Mouse (Mus musculus): ENCODE data around the gene Tnpo2. TPM values are rescaled to one million over a fixed set of nuclear protein-coding genes. Genes with fewer than 3 reads are reported as not detected.
A peak's percentile ranks its signal among the peaks of the same experiment; 100 is the strongest.

The Tnpo2 gene
- polyA plus RNA-seq, 1 experiment from 2014 or later = 22.9 TPM

- no peak overlapping the region for H3K4me3 ChIP-seq (ENCODE audit: low read depth, low read length)
- no peak overlapping the region for H3K9ac ChIP-seq (ENCODE audit: low read depth, low read length)
- no peak overlapping the region for H3K27ac ChIP-seq (replicated peaks; ENCODE audit: low read depth, low read length)
- H3K4me2 ChIP-seq (ENCODE audit: low read depth, low read length) = no peak overlapping the region
- no peaks in the 10 kb centered on the region for H3K9me3 ChIP-seq (ENCODE audit: control insufficient read depth, low read length)
- peaks cover 51% of the 10 kb centered on the region for H3K36me3 ChIP-seq (ENCODE audit: control insufficient read depth, insufficient read depth, low read length)
- no peaks in the 10 kb centered on the region for H3K27me3 ChIP-seq (replicated peaks; ENCODE audit: control insufficient read depth, insufficient read depth, low read length)
- no peak for ATAC-seq (ENCODE audit: low read depth)
- no peak for DNase-seq (ENCODE audit: low spot score)
- WGBS = 86% methylated on average over 4 of the region's 4 CpGs
- H3K4me1 ChIP-seq (ENCODE audit: control insufficient read depth, insufficient read depth, low read length) = peaks cover 22% of the 10 kb centered on the region
Observed at GRCm38 (mm10) chr8:85032622-85033311, 3.9 kb upstream of the Tnpo2 start.

- Histone ChIP-seq H3K9me3 (ENCODE audit: control insufficient read depth, low read length) (no peaks in the 10 kb centered on the region), H3K4me2 (ENCODE audit: low read depth, low read length) (no peak overlapping the region), H3K4me3 (ENCODE audit: low read depth, low read length) (no peak overlapping the region), H3K9ac (ENCODE audit: low read depth, low read length) (no peak overlapping the region), H3K27me3 (replicated peaks; ENCODE audit: control insufficient read depth, insufficient read depth, low read length) (no peaks in the 10 kb centered on the region), H3K36me3 (ENCODE audit: control insufficient read depth, insufficient read depth, low read length) (peaks cover 50% of the 10 kb centered on the region), H3K4me1 (ENCODE audit: control insufficient read depth, insufficient read depth, low read length) (peaks cover 18% of the 10 kb centered on the region), H3K27ac (replicated peaks; ENCODE audit: low read depth, low read length) (no peak overlapping the region)
- DNase-seq (ENCODE audit: low spot score) = no peak
- no peak for ATAC-seq (ENCODE audit: low read depth)
- 67% methylated on average over 1 of the region's 1 CpGs for WGBS
Observed at GRCm38 (mm10) chr8:85033867-85034266, 2.8 kb upstream of the Tnpo2 start.

DNA sequence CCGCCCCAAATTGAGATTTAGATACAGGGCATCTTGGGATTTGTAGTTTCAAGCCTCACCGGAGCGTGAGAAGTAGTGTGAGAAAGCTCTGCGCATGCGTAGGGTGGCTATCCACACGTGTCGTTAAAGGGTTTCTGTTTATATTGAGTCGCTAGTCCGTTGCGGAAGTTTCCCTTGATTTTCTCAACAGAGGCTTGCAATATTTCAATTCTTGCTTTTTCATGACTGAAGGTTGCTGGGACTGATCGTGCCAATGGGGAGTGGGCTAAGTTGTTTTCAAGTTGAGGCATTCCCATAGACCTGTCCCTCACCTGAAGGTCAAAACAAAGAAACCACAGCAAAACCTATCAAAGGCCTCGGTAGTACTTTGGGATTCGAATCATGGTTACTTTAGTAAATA, 2.0 kb upstream of the Tnpo2 start:
- no peak for ATAC-seq (ENCODE audit: low read depth)
- Histone ChIP-seq H3K4me1 (ENCODE audit: control insufficient read depth, insufficient read depth, low read length) (peaks cover 18% of the 10 kb centered on the region), H3K27me3 (replicated peaks; ENCODE audit: control insufficient read depth, insufficient read depth, low read length) (no peaks in the 10 kb centered on the region), H3K27ac (replicated peaks; ENCODE audit: low read depth, low read length) (0 out of 2 replicates have a peak overlapping the region, but pooled peaks have one; percentile 18), H3K36me3 (ENCODE audit: control insufficient read depth, insufficient read depth, low read length) (peaks cover 42% of the 10 kb centered on the region), H3K4me2 (ENCODE audit: low read depth, low read length) (peak overlapping the region; percentile 91), H3K9ac (ENCODE audit: low read depth, low read length) (peak overlapping the region; percentile 80; the same call in 1 of the 2 replicates), H3K9me3 (ENCODE audit: control insufficient read depth, low read length) (no peaks in the 10 kb centered on the region), H3K4me3 (ENCODE audit: low read depth, low read length) (peak overlapping the region; percentile 80)
- peak; percentile 94 for DNase-seq (ENCODE audit: low spot score)
- 7% methylated on average over 12 of the region's 13 CpGs for WGBS

DNA sequence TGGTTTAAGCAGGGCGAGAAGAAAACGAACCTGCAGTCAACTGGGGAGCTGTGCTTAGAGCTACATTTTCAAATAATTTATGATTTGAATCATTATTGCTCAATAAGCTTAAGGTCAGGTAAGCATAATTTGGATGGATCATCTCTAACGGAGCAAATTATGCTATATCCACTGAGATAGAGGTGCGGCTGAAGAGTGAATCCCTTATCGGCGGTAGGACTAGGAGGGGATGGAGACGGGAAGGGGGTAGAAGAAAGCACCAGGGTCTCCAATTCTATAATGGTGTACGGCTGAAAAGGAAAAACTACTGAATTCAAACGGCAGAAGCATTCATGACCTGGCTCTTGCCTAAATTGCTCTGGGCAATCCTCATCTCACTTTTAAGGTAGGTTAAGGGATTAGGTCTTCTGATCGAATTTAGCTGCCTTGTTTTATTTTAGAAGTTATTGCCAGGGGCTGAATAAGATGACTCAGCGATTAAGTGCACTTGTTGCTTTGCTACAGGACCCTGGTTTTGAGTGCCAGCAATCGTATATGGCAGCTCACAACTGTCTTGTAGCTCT, 1.5 kb upstream of the Tnpo2 start:
- H3K4me3 ChIP-seq (ENCODE audit: low read depth, low read length) = peak overlapping the region; percentile 80
- no peaks in the 10 kb centered on the region for H3K27me3 ChIP-seq (replicated peaks; ENCODE audit: control insufficient read depth, insufficient read depth, low read length)
- no peak for ATAC-seq (ENCODE audit: low read depth)
- WGBS = 3% methylated on average over 12 of the region's 12 CpGs
- H3K9me3 ChIP-seq (ENCODE audit: control insufficient read depth, low read length) = no peaks in the 10 kb centered on the region
- H3K4me1 ChIP-seq (ENCODE audit: control insufficient read depth, insufficient read depth, low read length) = peaks cover 18% of the 10 kb centered on the region
- peak overlapping the region; percentile 100 for H3K27ac ChIP-seq (replicated peaks; ENCODE audit: low read depth, low read length)
- no peak for DNase-seq (ENCODE audit: low spot score)
- peak overlapping the region; percentile 80 for H3K9ac ChIP-seq (ENCODE audit: low read depth, low read length)
- H3K4me2 ChIP-seq (ENCODE audit: low read depth, low read length) = peak overlapping the region; percentile 91
- peaks cover 42% of the 10 kb centered on the region for H3K36me3 ChIP-seq (ENCODE audit: control insufficient read depth, insufficient read depth, low read length)

DNA sequence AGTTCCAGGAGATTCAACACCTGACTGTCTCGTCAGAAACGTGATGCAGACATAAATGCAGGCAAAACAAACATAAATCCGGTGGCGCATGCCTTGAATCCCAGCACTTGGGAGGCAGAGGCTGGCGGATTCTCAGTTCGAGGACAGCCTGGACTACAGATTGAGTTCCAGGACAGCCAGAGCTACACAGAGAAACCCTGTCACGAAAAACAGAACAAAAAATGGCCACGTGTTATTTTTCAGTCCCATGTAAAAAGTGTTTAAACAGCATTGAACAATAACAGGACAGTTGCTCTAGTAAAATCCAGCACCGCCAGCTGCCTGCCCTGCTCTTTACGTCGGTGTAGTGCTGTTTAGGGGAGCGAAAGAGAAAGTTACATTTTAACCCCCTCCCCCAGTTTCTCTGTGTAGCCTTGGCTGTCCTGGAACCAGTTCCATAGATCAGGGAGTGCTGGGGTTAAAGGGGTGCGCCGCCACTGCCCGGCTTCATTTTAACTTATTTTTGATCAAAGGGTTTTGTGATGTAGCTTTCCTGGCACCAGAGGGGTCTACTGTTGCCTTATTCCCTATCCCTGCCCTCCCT, 896 bp upstream of the Tnpo2 start:
- DNase-seq (ENCODE audit: low spot score) = peak; percentile 51
- peak overlapping the region; percentile 80 for H3K9ac ChIP-seq (ENCODE audit: low read depth, low read length)
- peak overlapping the region; percentile 91 for H3K4me2 ChIP-seq (ENCODE audit: low read depth, low read length)
- peak overlapping the region; percentile 80 for H3K4me3 ChIP-seq (ENCODE audit: low read depth, low read length)
- H3K36me3 ChIP-seq (ENCODE audit: control insufficient read depth, insufficient read depth, low read length) = peaks cover 42% of the 10 kb centered on the region
- no peaks in the 10 kb centered on the region for H3K27me3 ChIP-seq (replicated peaks; ENCODE audit: control insufficient read depth, insufficient read depth, low read length)
- under 1% methylated on average over 15 of the region's 15 CpGs for WGBS
- ATAC-seq (ENCODE audit: low read depth) = peak; percentile 2; the same call in 1 of the 2 replicates
- no peaks in the 10 kb centered on the region for H3K9me3 ChIP-seq (ENCODE audit: control insufficient read depth, low read length)
- peaks cover 18% of the 10 kb centered on the region for H3K4me1 ChIP-seq (ENCODE audit: control insufficient read depth, insufficient read depth, low read length)
- peak overlapping the region; percentile 100 for H3K27ac ChIP-seq (replicated peaks; ENCODE audit: low read depth, low read length)

DNA sequence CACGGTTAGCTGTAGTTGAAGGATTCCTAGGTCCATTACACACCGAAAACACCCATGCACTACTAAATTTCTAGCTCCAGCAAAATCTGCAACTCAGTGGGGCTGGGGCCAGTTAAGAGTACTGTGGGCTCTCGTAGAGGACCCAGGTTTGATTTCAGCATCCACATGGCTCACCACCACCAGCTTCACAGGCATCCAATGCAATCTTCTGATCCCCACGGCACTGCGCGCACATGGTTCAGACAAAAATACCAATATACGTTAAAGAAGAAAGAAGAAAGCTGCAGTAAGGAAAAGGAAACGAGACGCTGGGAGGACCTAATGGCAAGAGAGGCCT, 366 bp upstream of the Tnpo2 start:
- Histone ChIP-seq H3K27ac (replicated peaks; ENCODE audit: low read depth, low read length) (peak overlapping the region; percentile 100), H3K9me3 (ENCODE audit: control insufficient read depth, low read length) (no peaks in the 10 kb centered on the region), H3K4me2 (ENCODE audit: low read depth, low read length) (peak overlapping the region; percentile 91)

DNA sequence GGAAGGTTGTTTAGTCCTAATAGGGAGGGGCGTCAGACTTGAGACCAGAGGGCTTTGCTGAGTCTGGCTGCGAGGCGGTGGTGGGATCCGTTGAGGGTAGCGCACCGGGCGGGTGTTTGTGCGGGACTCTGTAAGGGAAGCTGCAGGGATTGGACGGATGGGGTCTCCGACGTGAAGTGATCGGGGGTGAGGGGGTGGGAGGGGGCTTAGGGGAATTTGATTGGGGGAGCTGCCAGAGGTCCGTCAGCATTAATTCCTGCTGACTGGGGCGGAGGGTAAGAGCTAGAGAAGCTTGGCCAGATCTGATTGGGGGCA, 608 bp downstream of the Tnpo2 start:
- ATAC-seq (ENCODE audit: low read depth) (peak; percentile 69), DNase-seq (ENCODE audit: low spot score) (peak; percentile 83)
- peaks cover 41% of the 10 kb centered on the region for H3K36me3 ChIP-seq (ENCODE audit: control insufficient read depth, insufficient read depth, low read length)
- under 1% methylated on average over 14 of the region's 14 CpGs for WGBS
- H3K4me3 ChIP-seq (ENCODE audit: low read depth, low read length) = peak overlapping the region; percentile 80
- H3K9ac ChIP-seq (ENCODE audit: low read depth, low read length) = peak overlapping the region; percentile 87
- H3K27ac ChIP-seq (replicated peaks; ENCODE audit: low read depth, low read length) = peak overlapping the region; percentile 100
- H3K4me2 ChIP-seq (ENCODE audit: low read depth, low read length) = peak overlapping the region; percentile 91
- H3K27me3 ChIP-seq (replicated peaks; ENCODE audit: control insufficient read depth, insufficient read depth, low read length) = no peaks in the 10 kb centered on the region
- H3K4me1 ChIP-seq (ENCODE audit: control insufficient read depth, insufficient read depth, low read length) = peaks cover 18% of the 10 kb centered on the region
- H3K9me3 ChIP-seq (ENCODE audit: control insufficient read depth, low read length) = no peaks in the 10 kb centered on the region

More for the DNA sequence above, 366 bp upstream of the Tnpo2 start:
- Histone ChIP-seq H3K4me3 (ENCODE audit: low read depth, low read length) (peak overlapping the region; percentile 80), H3K36me3 (ENCODE audit: control insufficient read depth, insufficient read depth, low read length) (peaks cover 41% of the 10 kb centered on the region), H3K9ac (ENCODE audit: low read depth, low read length) (peak overlapping the region; percentile 80), H3K4me1 (ENCODE audit: control insufficient read depth, insufficient read depth, low read length) (peaks cover 18% of the 10 kb centered on the region), H3K27me3 (replicated peaks; ENCODE audit: control insufficient read depth, insufficient read depth, low read length) (no peaks in the 10 kb centered on the region)
- peak; percentile 15 for ATAC-seq (ENCODE audit: low read depth)
- no peak for DNase-seq (ENCODE audit: low spot score)
- 0% methylated on average over 9 of the region's 9 CpGs for whole genome bisulfite sequencing

DNA sequence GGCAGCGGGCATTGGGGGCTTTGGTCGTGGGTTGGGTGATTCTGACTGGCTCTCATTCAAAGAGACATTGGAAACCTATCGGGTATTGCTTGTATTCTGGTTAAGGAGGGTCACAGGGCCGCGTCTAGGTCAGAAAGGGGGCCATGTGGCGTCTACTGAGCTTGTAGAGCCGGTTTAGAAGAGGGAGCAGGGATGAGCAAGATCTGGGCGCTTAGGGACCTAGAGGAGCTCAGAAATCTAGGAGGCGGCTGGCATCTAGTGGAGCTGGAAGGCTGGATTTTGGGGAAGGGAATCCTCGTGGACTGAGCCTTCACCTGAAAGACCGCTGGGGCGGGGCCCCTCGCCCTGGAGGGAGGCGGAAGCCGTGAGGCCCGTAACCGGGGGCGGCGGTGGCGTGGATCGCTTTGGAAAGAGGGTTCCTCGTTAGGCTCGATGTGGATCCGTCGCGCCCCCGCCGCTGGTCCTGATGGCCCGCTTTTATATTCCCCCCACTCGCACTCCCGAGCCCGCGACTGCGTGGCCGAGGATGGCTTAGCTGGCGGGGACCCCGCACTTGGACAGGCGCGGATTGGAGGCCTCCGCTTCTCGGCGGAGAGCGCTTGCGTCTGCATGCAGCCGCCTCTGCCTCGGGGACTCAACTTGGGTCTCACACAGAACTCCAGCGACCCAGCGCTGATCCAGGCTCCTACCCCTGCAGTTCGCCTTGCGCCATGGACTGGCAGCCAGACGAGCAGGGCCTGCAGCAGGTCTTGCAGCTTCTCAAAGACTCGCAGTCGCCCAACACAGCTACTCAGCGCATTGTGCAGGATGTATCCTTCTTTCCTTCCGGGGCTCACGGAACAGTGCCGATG, 1.2 kb downstream of the Tnpo2 start:
- DNase-seq (ENCODE audit: low spot score) (peak; percentile 69), ATAC-seq (ENCODE audit: low read depth) (peak; percentile 3; the same call in 1 of the 2 replicates)
- Histone ChIP-seq H3K27ac (replicated peaks; ENCODE audit: low read depth, low read length) (peak overlapping the region; percentile 100), H3K4me1 (ENCODE audit: control insufficient read depth, insufficient read depth, low read length) (peaks cover 18% of the 10 kb centered on the region), H3K27me3 (replicated peaks; ENCODE audit: control insufficient read depth, insufficient read depth, low read length) (no peaks in the 10 kb centered on the region), H3K9ac (ENCODE audit: low read depth, low read length) (peak overlapping the region; percentile 87), H3K36me3 (ENCODE audit: control insufficient read depth, insufficient read depth, low read length) (peaks cover 41% of the 10 kb centered on the region), H3K4me3 (ENCODE audit: low read depth, low read length) (peak overlapping the region; percentile 80), H3K4me2 (ENCODE audit: low read depth, low read length) (peak overlapping the region; percentile 91), H3K9me3 (ENCODE audit: control insufficient read depth, low read length) (no peaks in the 10 kb centered on the region)
- WGBS = 2% methylated on average over 41 of the region's 57 CpGs
